Mouse (Mus musculus): Measurements from ENCODE around the gene Lix1l.
A peak's percentile ranks its signal among the peaks of the same experiment; 100 is the strongest.
"Not testable (repeated sequence)": the region's sequence is repeated elsewhere in the genome, so short reads cannot be mapped to it uniquely, and the experiment has no call there.

Lix1l gene

DNA sequence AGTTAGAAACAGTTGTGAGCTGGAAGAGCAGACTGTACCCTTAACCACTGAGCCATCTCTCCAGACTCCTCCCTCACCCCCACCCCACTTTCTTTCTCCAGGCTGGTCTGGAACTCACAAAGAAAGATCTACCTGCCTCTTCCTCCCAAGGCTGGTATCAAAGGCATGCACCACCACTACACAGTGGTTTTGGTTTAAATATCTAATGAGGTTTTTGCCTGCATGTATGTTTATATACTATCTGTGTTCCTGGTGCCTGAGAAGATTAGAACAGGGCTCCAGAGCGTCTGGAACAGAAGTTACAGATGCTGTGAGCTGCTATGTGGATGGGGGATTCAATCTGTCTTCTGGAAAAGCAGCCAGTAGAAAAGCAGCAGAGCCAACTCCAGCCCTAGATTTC lies 33.1 kb downstream of the Lix1l start:
- DNase-seq = no peak

DNA sequence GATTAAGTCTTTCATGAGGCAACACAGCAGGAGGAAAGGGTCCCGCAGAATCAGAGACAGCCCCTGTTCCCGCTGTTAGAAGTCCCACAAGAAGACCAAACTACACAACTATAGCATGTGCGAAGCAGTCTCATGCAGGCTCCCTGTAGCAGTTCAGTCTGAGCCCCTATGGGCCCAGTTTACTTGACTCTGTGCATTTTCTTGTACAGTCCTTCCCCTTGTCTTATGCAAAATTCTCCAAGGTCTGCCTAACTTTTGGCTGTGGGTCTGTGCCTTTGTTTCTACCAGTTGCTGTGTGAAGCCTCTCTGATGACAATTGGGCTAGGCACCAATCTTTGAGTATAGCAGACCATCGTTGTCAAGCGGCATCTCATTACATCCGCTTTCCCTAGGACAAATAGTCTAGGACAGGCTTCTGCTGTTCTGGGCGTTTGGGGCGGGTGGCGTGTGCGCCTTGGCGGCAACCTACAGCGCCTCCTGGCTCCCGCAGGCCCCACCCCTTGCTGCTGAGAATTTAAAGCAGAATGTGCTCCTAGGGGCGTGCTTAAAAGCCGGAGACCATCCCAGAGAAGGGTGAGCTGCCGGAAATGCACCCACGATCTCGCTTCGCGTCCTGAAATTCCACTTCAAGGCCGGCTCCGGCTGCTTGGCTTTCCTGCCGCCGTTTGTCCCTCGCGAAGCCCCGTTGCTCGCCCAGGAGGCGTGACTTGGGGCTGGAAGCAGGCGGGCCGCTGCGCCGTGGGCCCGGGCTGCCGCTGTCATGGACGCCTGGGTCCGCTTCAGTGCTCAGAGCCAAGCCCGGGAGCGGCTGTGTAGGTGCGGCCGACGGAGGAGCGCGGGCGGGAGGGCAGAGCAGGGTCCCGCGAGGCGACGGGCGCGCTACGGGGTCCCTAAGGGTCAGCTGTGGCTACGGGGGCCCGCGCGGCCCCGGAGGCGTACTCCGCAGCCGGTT lies 34.3 kb downstream of the Lix1l start, which contains the start of the genes Pex11b and Gm42957:
TSS of gene Pex11b (plus strand) at position 449 of the 952 bp plus-strand sequence.
TSS of gene Gm42957 (plus strand) at position 547 of the 952 bp plus-strand sequence.
- DNase-seq = peak; percentile 91 to 95

DNA sequence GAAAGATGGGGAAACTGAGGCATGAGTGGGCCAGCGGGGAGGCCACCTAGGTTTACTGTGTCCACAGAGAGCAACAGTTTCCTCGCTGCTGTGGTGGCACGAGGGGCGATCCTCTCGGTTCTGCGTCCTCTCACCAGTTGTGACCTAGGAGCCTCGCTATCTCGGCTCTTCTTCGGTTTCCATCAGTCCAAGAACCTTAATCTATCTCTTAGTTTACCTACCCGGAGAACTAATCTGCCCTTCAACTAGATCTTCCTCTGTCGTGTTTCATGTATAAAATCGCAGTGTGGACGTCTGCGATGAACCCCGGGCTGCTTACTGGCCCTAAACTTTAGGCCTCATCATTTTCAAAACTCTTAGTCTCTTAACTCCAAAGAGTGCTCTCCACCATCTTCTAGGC lies 35.0 kb downstream of the Lix1l start:
- DNase-seq = no peak

DNA sequence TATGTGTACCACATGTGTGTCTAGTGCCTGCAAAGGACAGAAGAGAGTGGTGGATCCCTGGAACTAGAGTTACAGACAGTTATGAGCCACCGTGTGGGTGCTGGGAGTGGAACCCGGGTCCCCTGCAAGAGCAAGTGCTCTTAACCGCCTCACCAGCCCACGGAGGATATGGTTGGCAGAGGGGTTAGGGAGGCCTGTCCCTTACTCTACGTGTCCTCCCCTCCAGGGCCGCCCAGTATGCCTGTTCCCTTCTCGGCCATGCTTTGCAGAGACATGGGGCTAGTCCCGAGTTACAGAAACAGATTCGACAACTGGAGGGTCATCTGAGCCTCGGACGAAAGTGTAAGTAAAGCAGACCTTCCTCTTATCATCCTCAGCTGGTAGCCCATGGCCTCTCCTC lies 35.5 kb downstream of the Lix1l start:
- DNase-seq = no peak

DNA sequence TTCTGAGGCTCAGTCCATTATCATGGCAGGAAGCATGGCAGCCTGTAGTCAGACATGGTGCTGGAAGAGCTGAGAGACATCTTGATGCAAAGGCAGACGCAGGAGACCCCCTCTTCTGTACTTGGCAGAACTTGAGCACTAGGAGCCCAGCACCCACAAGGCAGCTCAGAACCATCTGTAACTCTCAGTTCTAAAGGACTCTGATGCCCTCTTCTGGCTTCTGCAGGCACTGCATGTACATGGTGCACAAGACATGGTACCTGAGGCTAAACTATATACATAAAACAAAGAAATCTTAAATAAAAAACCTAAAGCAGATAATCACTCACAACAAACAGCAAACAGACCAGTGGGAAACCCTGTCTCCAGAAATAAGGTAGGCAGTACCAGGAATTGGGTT lies 38.3 kb downstream of the Lix1l start:
- peak; percentile 63 to 84 for DNase-seq

DNA sequence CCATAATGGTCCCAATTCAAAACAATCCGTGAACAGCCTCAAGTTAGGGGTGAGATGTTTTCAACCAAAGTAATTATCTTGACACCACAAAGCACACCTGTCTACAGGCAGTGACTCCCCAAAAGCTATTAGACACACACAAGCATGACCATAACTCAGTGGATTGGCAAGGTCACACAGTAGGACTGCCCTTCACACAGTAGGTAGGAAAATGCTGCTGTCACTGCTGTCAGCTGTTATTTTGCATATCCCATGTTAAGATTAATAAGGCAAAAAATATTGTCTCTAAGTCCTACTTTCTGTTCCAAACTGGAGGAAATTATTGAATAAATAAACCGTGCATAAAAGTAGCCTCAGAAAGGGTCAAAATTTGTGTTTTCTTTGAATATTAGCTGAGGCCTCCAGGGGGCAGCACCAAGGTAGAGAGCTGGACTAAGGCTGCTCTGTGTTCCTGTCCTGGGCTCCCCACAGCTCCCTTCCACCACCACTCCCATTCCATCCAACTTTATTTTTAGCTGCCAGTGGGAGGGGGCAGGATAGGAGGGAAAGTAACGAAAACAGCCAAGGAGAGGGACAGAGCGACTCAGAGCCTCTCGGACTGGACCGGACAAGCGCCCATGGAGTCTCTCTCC lies 44.2 kb downstream of the Lix1l start, which contains the start of gene Itga10:
TSS of gene Itga10 (plus strand) at position 567 of the 632 bp plus-strand sequence.
- peak in 1 of 2 experiments; percentile 68 for DNase-seq

DNA sequence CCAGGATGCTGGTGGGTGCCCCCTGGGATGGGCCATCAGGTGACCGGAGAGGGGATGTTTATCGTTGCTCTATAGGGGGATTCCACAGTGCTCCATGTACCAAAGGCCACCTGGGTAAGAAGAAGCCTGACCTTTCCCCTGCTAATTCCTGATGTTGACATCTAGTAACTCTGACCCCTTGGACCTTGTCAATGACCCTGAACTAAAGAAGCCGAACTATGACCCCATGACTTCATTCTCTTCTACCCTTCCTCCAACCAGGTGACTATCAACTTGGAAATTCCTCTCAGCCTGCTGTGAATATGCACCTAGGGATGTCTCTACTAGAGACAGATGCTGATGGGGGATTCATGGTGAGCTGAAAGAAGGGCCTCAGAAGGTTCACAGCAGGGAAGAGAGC lies 46.4 kb downstream of the Lix1l start:
- no peak for DNase-seq

DNA sequence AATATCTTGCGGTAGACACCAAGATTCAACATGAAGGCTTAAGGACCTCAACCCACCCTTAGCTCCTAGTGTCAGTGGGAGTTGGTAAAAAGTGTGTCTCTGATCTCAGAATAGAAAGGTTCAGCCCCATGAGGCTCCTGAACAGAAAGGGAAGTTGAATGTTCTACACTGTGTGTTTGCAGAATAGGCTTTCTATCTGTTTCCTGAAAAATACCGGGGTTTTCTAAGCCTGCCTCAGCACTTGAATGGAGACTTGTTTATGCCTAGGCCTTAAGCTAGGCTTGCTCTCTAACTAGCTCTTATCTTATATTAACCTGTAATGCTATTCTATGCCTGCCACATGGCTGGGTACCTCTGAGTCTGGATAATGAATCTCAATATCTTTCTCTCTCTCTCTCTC lies 60.0 kb downstream of the Lix1l start:
- no peak for DNase-seq

DNA sequence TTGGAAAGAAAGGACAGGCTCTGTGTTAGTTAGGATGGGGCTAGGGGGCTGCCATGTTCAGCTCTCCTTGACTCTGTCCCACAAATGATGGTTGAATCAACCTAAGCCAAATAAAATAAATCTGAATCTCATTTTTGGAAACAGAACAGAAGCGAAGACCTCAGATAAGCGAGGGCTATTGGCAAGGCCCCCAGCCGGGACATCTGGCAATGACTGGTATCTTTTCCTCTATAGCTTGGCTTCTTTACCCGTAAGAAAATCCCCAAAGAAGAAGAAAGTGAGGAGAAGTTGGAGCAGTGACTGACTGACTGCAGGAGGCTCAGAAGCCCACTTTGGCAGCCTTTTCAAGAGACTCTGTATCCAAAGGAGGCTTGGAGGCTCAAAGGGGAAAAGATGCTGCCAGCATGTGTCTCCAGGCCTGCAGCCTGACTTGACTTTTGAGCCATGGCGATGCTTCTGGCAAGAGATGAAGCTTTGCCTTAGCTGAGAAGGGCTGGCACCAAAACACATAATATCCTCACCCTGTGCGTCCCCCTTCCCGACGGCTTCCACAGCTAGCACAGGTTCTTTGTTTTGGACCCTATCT lies 61.9 kb downstream of the Lix1l start:
- DNase-seq = no peak

DNA sequence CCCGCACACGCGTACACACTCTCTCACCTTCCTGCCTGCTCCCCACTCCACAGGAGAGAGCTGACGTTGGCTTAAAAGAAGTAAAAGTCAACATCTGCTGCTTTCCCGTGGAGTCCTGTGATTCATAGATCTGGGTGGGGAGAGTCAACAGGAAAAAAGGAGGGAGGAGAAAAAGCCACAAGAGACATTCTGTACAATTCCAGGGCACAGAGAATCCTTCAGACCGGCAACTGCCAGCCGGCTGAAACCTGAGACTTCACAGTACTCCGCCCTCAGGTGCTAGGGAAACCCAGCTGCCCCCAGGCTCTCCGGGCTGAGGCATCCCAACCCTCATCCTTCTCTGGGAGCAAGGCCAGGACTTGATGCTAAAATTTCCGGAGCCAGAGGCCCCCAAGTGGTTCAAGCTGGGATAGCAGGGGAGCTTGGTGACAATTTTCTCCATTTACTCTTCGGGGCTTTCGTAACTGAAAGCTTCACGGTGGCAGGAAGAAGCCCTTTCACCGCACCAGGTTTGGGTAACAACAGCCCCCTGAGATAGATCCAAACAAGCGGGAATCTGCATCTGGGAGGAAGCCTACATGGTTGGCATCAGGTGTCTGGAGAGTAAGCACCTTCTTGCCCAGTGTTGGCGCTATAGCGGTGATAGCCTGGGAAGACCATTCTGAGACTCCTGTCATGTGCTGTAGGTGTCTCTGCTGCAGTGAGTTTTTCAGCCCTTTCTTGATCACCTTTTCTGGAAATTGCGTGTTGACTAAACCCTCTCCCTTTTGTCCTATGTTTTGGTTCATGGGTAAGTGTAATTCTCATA lies 62.7 kb downstream of the Lix1l start:
- DNase-seq = peak; percentile 81 to 87

DNA sequence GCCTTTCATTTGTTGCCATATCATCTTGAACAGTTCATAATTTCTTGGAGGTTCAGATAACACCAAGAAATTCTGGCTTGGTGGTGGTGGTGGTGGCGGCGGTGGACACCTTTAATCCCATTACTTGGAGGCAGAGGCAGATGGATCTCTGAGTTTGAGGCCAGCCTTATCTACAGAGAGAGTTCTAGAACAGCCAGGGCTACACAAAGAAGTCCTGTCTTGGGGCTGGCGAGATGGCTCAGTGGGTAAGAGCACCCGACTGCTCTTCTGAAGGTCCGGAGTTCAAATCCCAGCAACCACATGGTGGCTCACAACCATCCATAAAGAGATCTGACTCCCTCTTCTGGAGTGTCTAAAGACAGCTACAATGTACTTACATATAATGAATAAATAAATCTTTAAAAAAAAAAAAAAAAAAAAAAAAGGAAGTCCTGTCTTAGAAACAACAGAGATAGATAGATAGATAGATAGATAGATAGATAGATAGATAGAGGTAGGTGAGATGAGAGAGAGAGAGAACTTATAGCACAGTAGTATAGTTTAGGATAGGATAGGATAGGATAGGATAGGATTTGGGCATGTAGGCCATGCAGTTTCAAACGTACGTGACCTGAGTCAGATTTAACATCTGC lies 64.9 kb downstream of the Lix1l start:
- DNase-seq = not testable (repeated sequence)

DNA sequence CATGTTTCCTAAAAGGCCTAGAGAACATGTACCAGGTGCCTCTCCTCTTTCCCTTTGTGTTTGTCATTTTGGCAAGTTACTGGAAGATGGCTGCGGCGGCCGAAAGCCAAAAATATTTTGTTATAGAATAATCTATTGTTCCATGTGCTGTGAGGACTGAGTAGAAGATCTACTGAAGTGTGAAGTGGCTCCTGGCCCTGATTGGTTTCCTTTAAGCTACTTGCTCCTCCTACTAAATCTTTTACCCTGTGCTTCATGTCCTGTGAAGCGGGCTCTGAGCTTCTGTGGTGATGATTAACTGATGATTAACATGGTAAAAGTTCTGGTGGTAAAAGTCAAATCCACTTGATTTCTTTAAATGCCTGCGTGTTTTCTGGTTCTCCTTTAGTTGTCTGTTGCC lies 66.0 kb downstream of the Lix1l start:
- DNase-seq = peak; percentile 27 to 52

DNA sequence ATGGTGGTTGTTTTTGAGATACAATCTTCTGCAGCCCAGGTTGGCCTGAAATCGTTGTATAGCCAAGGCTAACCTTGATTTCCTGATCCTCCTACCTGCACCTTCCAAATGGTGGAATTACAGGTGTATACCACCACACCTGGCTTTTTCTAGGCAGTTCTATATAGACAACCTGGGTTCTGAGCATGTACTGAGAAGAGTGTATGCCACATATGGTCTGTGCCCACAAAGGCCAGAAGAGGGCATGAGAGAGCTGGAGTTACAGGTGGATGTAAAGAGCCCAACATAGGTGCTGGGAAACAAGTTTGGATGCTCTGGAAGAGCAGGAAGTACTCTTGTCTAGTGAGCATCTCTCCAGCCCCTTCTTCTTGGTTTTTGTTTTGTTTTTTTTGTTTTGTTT lies 66.4 kb downstream of the Lix1l start:
- DNase-seq = peak in 1 of 2 experiments; percentile 47

DNA sequence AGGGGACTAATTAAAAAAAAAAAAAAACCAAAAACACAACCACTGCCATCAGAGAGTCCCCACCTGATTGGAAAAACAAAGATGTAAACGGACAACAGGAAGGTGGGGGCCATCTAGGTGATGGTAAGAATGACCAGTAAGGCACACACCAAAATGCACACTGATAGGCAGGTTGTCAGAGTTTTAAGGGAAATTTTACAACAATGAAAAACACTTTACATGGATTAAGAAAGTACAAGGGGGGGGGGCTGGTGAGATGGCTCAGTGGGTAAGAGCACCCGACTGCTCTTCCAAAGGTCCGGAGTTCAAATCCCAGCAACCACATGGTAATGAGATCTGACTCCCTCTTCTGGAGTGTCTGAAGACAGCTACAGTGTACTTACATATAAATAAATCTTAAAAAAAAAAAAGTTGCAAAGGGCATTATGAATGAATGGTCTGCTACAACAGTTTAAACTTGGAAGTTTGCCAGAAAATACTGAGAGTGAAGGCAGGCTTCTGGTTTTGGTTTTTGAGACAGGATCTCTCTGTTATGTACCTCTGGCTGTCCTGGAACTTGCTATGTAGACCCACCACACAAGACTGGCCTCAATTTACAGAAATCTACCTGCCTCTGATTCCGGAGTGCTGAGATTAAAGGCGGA lies 67.6 kb downstream of the Lix1l start:
- DNase-seq = no peak

DNA sequence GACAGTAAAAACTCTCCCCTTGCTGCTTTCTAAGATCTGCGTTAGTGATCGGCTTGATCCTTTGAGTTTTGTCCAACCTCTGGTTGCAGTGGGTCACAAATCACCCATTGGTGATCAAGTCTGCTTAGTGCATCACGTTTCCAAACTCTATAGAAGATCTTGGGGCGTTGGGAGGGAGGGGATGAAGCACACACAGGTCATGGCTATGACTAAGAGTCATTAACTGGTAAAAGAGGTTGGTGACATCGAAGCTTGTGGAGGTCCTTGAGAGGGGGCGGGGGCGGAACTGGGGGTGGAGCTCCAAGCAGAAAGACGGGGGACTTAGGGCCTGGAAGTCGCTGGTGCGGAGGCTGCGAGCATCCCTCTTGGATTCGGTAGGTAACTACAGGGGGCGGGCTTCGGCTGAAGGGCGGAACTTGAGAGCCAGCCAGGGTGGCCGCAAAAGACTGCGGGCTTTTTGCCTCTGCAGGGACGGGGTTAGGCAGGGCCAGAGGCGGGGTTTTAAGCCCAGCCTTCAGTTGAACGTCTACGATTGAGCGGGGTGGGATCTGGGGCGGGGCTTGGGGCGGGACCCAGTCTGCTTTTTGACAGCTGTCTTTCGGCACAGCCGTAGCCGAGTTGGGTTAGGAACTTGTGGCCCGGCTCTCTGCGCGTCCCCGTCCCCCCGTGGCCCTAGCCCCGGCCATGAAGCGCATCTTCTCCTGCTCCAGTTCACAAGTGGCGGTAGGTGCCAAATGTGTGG lies 68.9 kb downstream of the Lix1l start, which contains the start of gene Ankrd35:
TSS of gene Ankrd35 (plus strand) at position 405 of the 742 bp plus-strand sequence.
- DNase-seq = peak; percentile 83 to 93

DNA sequence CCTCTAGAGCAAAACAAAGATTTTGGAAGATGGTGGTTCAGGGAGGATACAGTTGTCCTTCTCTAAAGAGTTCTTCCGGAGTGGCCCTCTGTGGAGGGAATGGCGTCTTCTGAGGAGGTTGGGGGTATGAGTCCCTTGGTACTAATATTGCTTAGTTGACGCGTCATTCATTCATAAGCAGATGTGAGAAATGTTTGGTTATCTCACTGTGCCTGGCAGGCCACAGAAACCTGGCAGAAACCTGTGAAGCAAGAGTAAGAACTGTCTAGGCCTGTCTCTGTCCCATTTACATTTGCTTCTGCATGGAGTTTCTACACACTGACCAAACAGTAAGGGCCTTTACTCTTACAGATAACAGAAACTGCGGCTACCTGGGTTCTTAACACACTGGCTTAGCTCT lies 70.6 kb downstream of the Lix1l start:
- no peak for DNase-seq

DNA sequence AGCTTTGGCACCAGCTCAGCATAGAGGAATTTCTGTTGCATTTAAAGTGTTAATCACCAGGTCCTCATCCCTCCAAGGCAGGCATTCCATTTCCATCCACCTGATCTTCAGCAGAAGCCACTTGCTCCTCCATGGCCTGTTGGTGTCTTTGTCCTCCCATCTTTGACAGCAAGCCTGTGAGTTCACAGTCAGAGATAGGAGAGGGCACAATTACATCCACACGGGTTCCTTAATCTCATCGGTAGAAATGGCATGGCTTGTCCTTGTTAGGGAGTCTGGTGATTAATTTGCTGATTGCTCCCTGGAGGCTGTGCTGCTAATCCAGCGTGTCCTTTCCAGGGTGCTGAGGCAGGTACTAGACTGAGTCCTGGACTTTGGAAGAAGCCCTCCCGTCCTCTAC lies 72.6 kb downstream of the Lix1l start:
- DNase-seq = no peak

DNA sequence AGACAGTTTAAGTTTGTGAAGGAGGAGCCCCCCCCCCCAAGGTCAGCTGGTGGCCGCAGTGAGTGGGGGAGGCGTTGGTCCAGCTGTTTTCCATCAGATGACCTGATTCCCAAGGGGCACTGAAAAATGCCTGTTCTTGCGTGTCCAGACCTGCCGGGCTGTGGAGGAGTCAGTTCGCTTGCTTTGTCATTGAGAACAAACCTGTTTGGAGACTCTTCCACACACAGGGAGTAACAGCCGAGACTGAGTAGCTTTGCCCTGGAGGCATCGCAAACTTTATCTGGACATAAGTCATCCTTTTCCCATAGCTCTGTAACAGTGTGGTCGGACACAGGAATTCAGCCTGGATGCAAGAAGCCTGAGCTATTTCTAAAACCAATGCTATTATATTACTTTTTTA lies 73.5 kb downstream of the Lix1l start:
- DNase-seq = no peak

DNA sequence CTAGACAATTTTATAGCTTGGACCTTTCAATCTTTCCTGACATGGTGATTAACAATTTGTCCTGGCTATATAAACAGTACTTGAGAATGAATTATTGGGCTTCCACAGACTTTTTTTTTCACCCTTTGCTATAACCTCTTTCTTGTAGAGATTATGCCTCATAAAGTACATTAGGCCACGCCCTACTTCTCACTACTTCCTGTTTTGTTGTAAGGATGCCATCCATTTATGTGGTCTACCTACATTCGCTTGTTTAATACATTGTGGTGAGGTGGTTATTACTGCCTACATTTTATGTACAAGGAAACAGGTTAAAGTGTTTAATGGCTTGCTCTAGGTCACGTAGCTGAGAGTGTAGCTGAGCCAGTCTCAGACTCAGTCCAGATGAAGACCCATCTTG lies 74.2 kb downstream of the Lix1l start:
- DNase-seq = no peak

DNA sequence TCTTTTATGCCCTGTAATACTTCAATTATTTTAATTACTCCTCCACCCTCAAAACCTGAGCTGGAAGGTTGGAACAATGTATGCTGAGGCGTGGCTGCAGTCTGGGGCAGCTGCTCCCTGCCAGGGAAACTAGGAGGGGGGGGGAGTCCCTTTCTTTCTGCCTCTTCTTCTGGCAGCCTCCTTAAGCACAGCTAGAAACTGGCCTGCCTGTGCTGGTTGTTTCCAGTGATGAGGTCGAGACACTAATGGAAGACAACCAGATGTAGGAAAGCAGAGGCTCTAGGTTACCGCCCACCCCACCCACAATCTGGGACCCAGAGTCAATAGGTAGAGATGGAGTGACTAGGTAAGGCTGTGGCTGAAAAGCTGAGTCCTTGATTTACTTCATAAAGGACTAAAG lies 74.7 kb downstream of the Lix1l start:
- no peak for DNase-seq

Data from kidney, postnatal 25 days (tissue).